Mouse (Mus musculus) heart, adult 2 months (tissue): ENCODE measurements around the gene 4931428L18Rik.

ENCODE experiments used
- CTCF ChIP-seq: fragments of 200-600 bp; IDR thresholded peaks from 2 replicates; pipeline ENCODE4 v1.8.1; 2022; ENCODE audit warnings: antibody characterized with exemption, mild to moderate bottlenecking, moderate library complexity
- POLR2A ChIP-seq: fragments of 200-500 bp; IDR thresholded peaks from 2 replicates; pipeline ENCODE4 v1.6.1; 2011; ENCODE audit warnings: mild to moderate bottlenecking, low read depth, low read length, control low read depth; ENCODE audit not compliant: insufficient read depth

GRCm38 (mm10) chr1:31164527-31165189 is 57.8 kb downstream of the 4931428L18Rik start:
- TF ChIP-seq CTCF (no peak), POLR2A (no peak)
